Mouse (Mus musculus) stomach, postnatal 0 days (tissue): Measurements from ENCODE around the gene Ppp1r27. TPM values are rescaled to one million over a fixed set of nuclear protein-coding genes. Genes with fewer than 3 reads are reported as not detected.

ENCODE experiments used
- ATAC-seq: fragments of 200-750 bp; cut with Nextera tagmentation; 2 replicates; pipeline ENCODE4 v1.8.0; 2017; ENCODE audit not compliant: low FRiP score, low TSS enrichment
- DNase-seq: peaks from one replicate; pipeline ENCODE4 v3.0.0-alpha.2; 2016; ENCODE audit warnings: low spot score
- H3K27ac ChIP-seq: fragments of 300-500 bp; sonication (generic); replicated peaks from 2 replicates; pipeline ENCODE4 v1.5.1; 2014; ENCODE audit warnings: mild to moderate bottlenecking, control low read depth
- H3K27me3 ChIP-seq: fragments of 300-500 bp; sonication (generic); 2 replicates; pipeline ENCODE4 v1.6.1; 2014; ENCODE audit warnings: low read length; ENCODE audit not compliant: control insufficient read depth, insufficient read depth
- H3K36me3 ChIP-seq: fragments of 300-500 bp; sonication (generic); 2 replicates; pipeline ENCODE4 v1.6.1; 2014; ENCODE audit warnings: low read length, mixed read lengths; ENCODE audit not compliant: control insufficient read depth, insufficient read depth
- H3K4me1 ChIP-seq: fragments of 300-500 bp; sonication (generic); replicated peaks from 2 replicates; pipeline ENCODE4 v1.6.1; 2014; ENCODE audit warnings: antibody characterized with exemption; ENCODE audit not compliant: control insufficient read depth, insufficient read depth
- H3K4me2 ChIP-seq: fragments of 300-500 bp; sonication (generic); replicated peaks from 2 replicates; pipeline ENCODE4 v1.6.1; 2014; ENCODE audit warnings: low read depth, mild to moderate bottlenecking, control low read depth, moderate library complexity
- H3K4me3 ChIP-seq: fragments of 300-500 bp; sonication (generic); 2 replicates; pipeline ENCODE4 v1.5.1; 2014; ENCODE audit warnings: low read depth, low read length, control low read depth
- H3K9ac ChIP-seq: fragments of 300-500 bp; sonication (generic); 2 replicates; pipeline ENCODE4 v1.6.1; 2014; ENCODE audit warnings: mild to moderate bottlenecking, low read length, control low read depth, mixed read lengths
- H3K9me3 ChIP-seq: fragments of 300-500 bp; sonication (generic); 2 replicates; pipeline ENCODE4 v1.6.1; 2016; ENCODE audit warnings: low read length; ENCODE audit not compliant: control insufficient read depth
- CTCF ChIP-seq: IDR thresholded peaks from 2 replicates; pipeline ENCODE4 v1.5.1; 2016; ENCODE audit warnings: antibody characterized with exemption, low read depth, mild to moderate bottlenecking, moderate library complexity
- EP300 ChIP-seq: optimal IDR thresholded peaks from 2 replicates; pipeline ENCODE3; 2016; ENCODE audit warnings: antibody characterized with exemption
- WGBS: fragments of 180-500 bp; shearing (Covaris S2); extraction: QIAGEN DNeasy Blood & Tissue Kit; methylation state at CpG from one replicate; pipeline ENCODE4 v1.1.7; 2014; 5-methylcytosine and 5-hydroxymethylcytosine counted together
- polyA plus RNA-seq: library from polyadenylated mRNA; unstranded; fragments of >200 nt; fragmentation: Nextera tagmentation; extraction: Ambion mirVana; gene quantifications from 2 replicates; pipeline ENCODE4 v1.2.1, GENCODE M21; 2015

The Ppp1r27 gene
- polyA plus RNA-seq, 1 experiment from 2014 or later, result not detected

DNA sequence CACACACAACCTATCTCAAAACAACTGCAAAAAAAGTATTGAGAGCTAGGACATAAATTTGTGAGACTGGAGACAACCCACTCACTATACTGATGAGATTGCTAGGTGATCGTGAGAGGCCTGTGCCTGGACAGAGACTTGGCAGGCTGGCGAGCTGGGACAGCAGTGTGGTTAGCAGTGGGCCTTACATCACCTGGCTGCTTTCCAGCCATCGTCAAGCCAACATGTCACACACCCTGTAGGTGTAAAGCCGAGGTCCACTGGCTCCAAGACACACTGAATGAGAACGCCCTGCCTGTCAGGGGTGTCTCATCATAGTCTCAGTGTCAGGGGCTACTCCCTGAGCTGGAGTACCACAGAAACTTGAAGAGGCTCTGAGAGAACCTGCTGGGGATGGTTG, 1.8 kb upstream of the Ppp1r27 start:
- TF ChIP-seq EP300 (no peak), CTCF (no peak)
- no peak for ATAC-seq
- Histone ChIP-seq H3K4me2 (no peak overlapping the region), H3K9ac (no peak overlapping the region), H3K27me3 (no peaks in the 10 kb centered on the region), H3K4me3 (no peak overlapping the region), H3K9me3 (no peaks in the 10 kb centered on the region), H3K36me3 (no peaks in the 10 kb centered on the region), H3K4me1 (peaks cover 5% of the 10 kb centered on the region; the same call in 1 of the 2 replicates), H3K27ac (no peak overlapping the region)
- 65% methylated on average over 5 of the region's 5 CpGs for WGBS
- DNase-seq, result no peak

DNA sequence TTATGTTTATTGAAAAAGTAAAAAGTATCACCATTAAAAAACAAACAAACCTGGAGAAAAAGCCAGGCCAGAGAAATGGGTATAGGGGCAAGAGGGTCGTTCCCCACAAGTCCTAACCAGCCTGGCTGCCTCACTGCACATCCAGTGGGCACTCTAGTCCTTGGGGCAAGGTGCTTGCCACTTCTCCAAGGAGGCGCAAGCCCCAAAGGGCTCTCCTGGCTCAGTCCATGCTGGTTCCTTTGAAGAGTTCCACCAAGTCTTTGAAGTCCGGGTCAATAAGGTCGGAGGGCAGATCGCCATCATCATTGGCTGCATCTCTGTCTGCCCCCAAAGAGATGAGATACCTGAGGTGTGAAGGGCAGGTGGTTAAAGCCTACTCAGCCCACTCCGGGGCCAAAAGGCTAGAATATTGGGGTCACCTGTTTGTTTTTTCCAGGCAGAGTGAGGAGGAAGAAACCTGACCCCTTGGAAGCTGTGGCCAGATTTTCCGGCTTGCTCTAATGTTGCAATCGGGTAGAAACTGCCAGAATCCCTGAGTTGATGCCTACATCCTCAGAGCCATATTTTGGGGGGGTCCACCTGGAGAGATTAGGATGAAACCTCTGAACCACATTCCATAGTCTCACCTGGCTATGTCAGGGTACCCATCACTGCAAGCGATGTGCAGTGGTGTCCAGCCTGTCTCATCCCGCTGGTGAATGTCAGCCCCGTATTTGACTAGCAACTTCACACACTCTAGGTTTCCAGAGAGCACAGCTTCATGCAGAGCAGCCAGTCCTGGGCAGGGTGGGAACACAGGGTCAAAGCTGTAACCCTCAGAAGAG, 734 bp downstream of the Ppp1r27 start:
- H3K9ac ChIP-seq, result peak overlapping the region; percentile 95

DNA sequence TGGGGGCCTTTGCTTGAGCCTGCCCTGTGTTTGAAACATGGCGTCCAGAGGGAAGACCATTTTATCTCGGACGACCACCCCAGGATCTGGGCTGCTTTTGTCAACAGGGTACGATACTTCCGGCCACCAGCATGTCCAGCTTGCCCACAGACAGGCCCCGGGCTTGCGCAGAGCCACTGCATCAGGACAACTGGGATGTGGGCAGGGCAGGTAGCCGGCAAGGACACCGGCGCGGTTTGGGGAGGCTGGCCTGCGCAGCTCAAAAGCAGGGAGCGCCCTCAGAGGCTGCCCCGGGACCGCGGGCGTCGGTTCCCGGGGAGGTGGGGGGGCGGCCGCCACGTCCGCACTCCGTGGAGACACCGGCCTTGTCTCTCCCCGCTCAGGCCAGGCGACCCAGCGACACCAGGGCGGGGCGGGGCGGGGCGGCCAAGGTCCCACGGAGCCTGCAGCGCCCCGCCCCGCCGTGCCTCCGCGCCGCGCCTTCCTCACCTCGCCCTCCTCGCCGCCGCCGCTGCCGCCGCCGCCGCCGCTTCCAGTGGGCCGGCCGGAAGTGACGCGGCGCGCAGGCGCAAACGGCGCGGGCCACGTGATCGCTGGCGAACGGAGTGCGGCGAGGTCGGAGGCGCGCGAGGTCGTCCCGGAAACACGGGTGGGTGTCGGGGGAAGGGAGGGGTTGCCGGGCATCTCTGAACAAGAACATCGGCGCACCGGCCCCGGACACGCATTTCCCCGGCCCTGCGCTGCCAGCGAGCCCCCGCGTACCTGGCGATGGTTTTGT, 1.6 kb downstream of the Ppp1r27 start, which contains the start of gene Mcrip1:
TSS of gene Mcrip1 (minus strand) at position 560 of the 778 bp plus-strand sequence.
- ATAC-seq, result peak; percentile 85
- Histone ChIP-seq H3K4me3 (peak within 1 kb of the TSS; percentile 88), H3K36me3 (peaks cover 2% of the 10 kb centered on the region), H3K27me3 (no peaks in the 10 kb centered on the region), H3K9ac (peak within 1 kb of the TSS; percentile 95), H3K4me1 (peaks cover 5% of the 10 kb centered on the region; the same call in 1 of the 2 replicates), H3K9me3 (no peaks in the 10 kb centered on the region), H3K4me2 (peak within 1 kb of the TSS; percentile 72), H3K27ac (peak within 1 kb of the TSS; percentile 98)
- WGBS, result under 1% methylated on average over 57 of the region's 87 CpGs
- no peak for TF ChIP-seq CTCF
- no peak for TF ChIP-seq EP300
- peak; percentile 94 for DNase-seq

More for the DNA sequence above, 734 bp downstream of the Ppp1r27 start:
- Histone ChIP-seq H3K4me2 (peak overlapping the region; percentile 72), H3K4me1 (peaks cover 5% of the 10 kb centered on the region; the same call in 1 of the 2 replicates), H3K27ac (peak overlapping the region; percentile 98), H3K4me3 (peak overlapping the region; percentile 88), H3K9me3 (no peaks in the 10 kb centered on the region), H3K27me3 (no peaks in the 10 kb centered on the region), H3K36me3 (no peaks in the 10 kb centered on the region)
- DNase-seq (no peak), ATAC-seq (no peak)
- 60% methylated on average over 11 of the region's 11 CpGs for WGBS
- TF ChIP-seq CTCF (no peak), EP300 (no peak)

DNA sequence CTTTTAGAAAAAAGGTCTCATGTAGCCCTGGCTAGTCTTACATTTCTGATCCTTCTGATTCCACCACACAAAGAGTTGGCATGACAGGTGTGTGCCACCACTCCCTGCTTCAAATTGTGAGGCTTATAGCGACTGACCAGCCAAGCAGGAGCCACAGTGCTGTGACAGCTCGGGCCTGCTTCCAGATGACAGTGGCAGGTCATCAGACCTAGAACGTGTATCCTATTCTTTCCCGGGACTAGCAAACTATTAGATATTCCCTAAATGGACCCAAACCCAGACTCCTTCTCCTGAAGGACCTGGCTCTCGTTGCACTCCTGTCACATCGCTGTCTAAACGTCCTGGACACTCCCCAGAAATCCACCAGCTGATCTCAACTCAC, 2.2 kb downstream of the Ppp1r27 start:
- Histone ChIP-seq H3K4me1 (peaks cover 5% of the 10 kb centered on the region; the same call in 1 of the 2 replicates), H3K9ac (peak overlapping the region; percentile 95), H3K36me3 (peaks cover 8% of the 10 kb centered on the region), H3K27me3 (no peaks in the 10 kb centered on the region), H3K4me3 (peak overlapping the region; percentile 88), H3K4me2 (peak overlapping the region; percentile 72), H3K27ac (peak overlapping the region; percentile 98), H3K9me3 (no peaks in the 10 kb centered on the region)
- DNase-seq, result no peak
- no peak for ATAC-seq
- 4% methylated on average over 7 of the region's 7 CpGs for WGBS
- TF ChIP-seq CTCF, result no peak
- no peak for TF ChIP-seq EP300

DNA sequence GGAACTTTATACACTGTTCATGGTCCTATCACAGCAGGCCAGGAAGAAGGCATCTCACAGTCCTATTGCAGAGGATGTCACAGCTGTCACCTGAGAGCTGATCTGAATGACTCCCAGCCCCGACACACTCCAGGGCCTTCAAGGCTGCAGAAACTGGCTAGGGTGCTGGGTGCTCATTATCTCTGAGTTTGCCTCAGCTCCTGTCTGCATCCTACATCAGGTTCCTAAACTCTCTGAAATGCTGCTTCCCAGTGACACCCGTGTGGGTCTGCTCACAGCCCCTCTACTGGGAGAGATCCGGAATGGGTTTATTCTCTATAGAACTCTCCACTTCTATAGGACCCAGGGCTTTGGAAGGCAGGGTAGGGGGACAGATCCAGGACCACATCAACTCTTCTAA, 2.7 kb downstream of the Ppp1r27 start:
- H3K4me1 ChIP-seq, result peaks cover 5% of the 10 kb centered on the region; the same call in 1 of the 2 replicates
- no peak for DNase-seq
- H3K9me3 ChIP-seq, result no peaks in the 10 kb centered on the region
- TF ChIP-seq EP300, result no peak
- TF ChIP-seq CTCF, result no peak
- WGBS, result 77% methylated on average over 3 of the region's 3 CpGs
- peaks cover 8% of the 10 kb centered on the region for H3K36me3 ChIP-seq
- peak overlapping the region; percentile 95 for H3K9ac ChIP-seq
- peak overlapping the region; percentile 98 for H3K27ac ChIP-seq
- peak overlapping the region; percentile 88 for H3K4me3 ChIP-seq
- no peaks in the 10 kb centered on the region for H3K27me3 ChIP-seq
- ATAC-seq, result no peak
- peak overlapping the region; percentile 72 for H3K4me2 ChIP-seq
